ENCODE assay signal across 7 mouse cellular contexts in genomic region chr2:52424248-52424728, GRCm38 (mm10). TPM values are rescaled to one million over a fixed set of nuclear protein-coding genes. Genes with fewer than 3 reads are reported as not detected.
DNase-seq lines count a peak whose midpoint lies in the region; ATAC-seq lines count a peak whose summit lies in the region.

No protein-coding gene starts in this region.

- H3K4me2 ChIP-seq in heart, embryonic 11.5 days, result peak overlapping the region; percentile 88

- H3K27ac ChIP-seq in brown adipose tissue, adult 24 weeks (replicated peaks; ENCODE audit: low read depth, low read length), result peak overlapping the region; percentile 68
- peak overlapping the region; percentile 89 for H3K27ac ChIP-seq in heart, embryonic 11.5 days (ENCODE audit: low read depth, low read length)

- H3K9me3 ChIP-seq in heart, embryonic 11.5 days (replicated peaks; ENCODE audit: control insufficient read depth, low read length), result no peaks in the 10 kb centered on the region

- no peaks in the 10 kb centered on the region for H3K36me3 ChIP-seq in heart, embryonic 11.5 days (ENCODE audit: control insufficient read depth, insufficient read depth, low read length)

- peak overlapping the region; percentile 88 for H3K4me3 ChIP-seq in brown adipose tissue, adult 24 weeks (ENCODE audit: insufficient read depth, low read depth, low read length)
- H3K4me3 ChIP-seq in heart, embryonic 11.5 days (ENCODE audit: low read depth, low read length), result peak overlapping the region; percentile 93

- DNase-seq in urinary bladder, postnatal 14 days (ENCODE audit: low spot score), result peak; percentile 36
- DNase-seq in urinary bladder, adult 2 months (ENCODE audit: low spot score), result no peak
- DNase-seq in left cerebral cortex, postnatal 10 days (ENCODE audit: extremely low spot score in 1 of 2, low spot score in 2 of 2), result peak; percentile 17 to 63
- peak; percentile 47 to 48 for DNase-seq in spleen, postnatal 36 days (ENCODE audit: low spot score in 2 of 2)

- WGBS in heart, embryonic 11.5 days (ENCODE audit: insufficient replicate concordance), result 0% methylated on average over 29 of the region's 42 CpGs

- H3K4me1 ChIP-seq in brown adipose tissue, adult 24 weeks (ENCODE audit: control insufficient read depth, insufficient read depth, insufficient read length, low read length), result peaks cover 14% of the 10 kb centered on the region
- H3K4me1 ChIP-seq in heart, embryonic 11.5 days (ENCODE audit: control insufficient read depth, insufficient read depth, low read length), result peaks cover 21% of the 10 kb centered on the region

- ATAC-seq in heart, embryonic 11.5 days (replicated peaks; ENCODE audit: insufficient number of reproducible peaks, low FRiP score, low TSS enrichment), result peak; percentile 46
- ATAC-seq in megakaryocyte progenitor cell, adult 5-6 weeks (replicated peaks; ENCODE audit: poor library complexity), result peak; percentile 22

- H3K9ac ChIP-seq in heart, embryonic 11.5 days (ENCODE audit: low read depth, low read length), result peak overlapping the region; percentile 98

- intact Hi-C loops in left cerebral cortex, postnatal 10 days (cut with DNase I), result loop anchor here (10.0 kb wide), 1 partner anchor 171 kb away; no protein-coding TSS in a partner anchor

- H3K27me3 ChIP-seq in heart, embryonic 11.5 days (ENCODE audit: control insufficient read depth, insufficient read depth, low read length), result no peaks in the 10 kb centered on the region

RNA-seq across cellular contexts. Expression of gene Arl5a, which starts 0.4 kb away (rescaled TPM):
- 34.6 and 36.7 TPM in 2 replicates for polyA plus RNA-seq in urinary bladder, adult 2 months (2012; rRNA removed)
- 29.5 and 36.8 TPM in 2 replicates for polyA plus RNA-seq in brown adipose tissue, adult 24 weeks (2012; ENCODE audit: insufficient read depth, insufficient read length, missing spikeins)
- 74.4 and 95.6 TPM in 2 replicates for polyA plus RNA-seq in heart, embryonic 11.5 days (2014; fragmentation: Nextera tagmentation; extraction: Ambion mirVana)
- 10 to 100 TPM; 73.5 to 80.7 TPM for total RNA-seq in left cerebral cortex, postnatal 10 days (2021)
- total RNA-seq in megakaryocyte progenitor cell, adult 5-6 weeks (2015), result 37.6 and 44.5 TPM in 2 replicates
- 32.3 and 38.0 TPM in 2 replicates for total RNA-seq in megakaryocyte progenitor cell, adult 5-6 weeks (2017)

RNA-seq across cellular contexts. Expression of gene Neb, which starts 46.0 kb away (rescaled TPM):
- 0.63 and 0.70 TPM in 2 replicates for polyA plus RNA-seq in urinary bladder, adult 2 months (2012; rRNA removed)
- polyA plus RNA-seq in brown adipose tissue, adult 24 weeks (2012; ENCODE audit: insufficient read depth, insufficient read length, missing spikeins), result 9.7 and 25.7 TPM in 2 replicates
- 1.8 and 3.2 TPM in 2 replicates for polyA plus RNA-seq in heart, embryonic 11.5 days (2014; fragmentation: Nextera tagmentation; extraction: Ambion mirVana)
- 1 to 10 TPM; 4.2 to 5.3 TPM for total RNA-seq in left cerebral cortex, postnatal 10 days (2021)
- 0.02 TPM in 1 of 2 replicates, not detected in the other for total RNA-seq in megakaryocyte progenitor cell, adult 5-6 weeks (2015)
- 0.29 and 1.0 TPM in 2 replicates for total RNA-seq in megakaryocyte progenitor cell, adult 5-6 weeks (2017)
